9 mouse cellular contexts compared by ENCODE assay signal in the genomic region with DNA sequence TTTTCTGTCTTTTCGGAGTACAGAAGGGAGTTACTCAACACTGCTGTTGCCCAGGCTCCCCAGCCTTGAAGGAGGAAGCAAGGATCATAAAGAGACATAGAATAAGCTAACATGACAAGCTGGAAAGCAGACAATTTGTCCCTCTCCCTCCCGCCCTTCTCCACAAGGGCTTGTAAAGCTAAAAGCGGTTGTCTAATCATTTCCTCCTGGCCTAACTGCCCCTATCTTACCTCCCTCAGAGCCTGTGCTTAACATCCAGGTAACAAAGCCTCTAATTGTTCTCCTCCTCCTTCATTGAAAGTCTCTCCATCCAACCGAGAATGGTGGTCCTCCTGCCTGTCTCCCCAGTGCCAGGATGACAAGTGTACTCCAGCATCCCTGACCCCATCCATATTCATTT. TPM values are rescaled to one million over a fixed set of nuclear protein-coding genes. Genes with fewer than 3 reads are reported as not detected.
A peak's percentile ranks its signal among the peaks of the same experiment; 100 is the strongest.
DNase-seq lines count a peak whose midpoint lies in the region; ATAC-seq and TF ChIP-seq lines count a peak whose summit lies in the region.
"Had no signal": no experiment of that assay in that cellular context is flagged by ENCODE, and none has a peak within 500 bp of the region (broad histone marks: within the 10 kb centered on the region; RNA-seq: fewer than 3 reads in every experiment).

No protein-coding gene starts in this region.

- no peak for DNase-seq in lung, embryonic 14.5 days
- DNase-seq in lung, postnatal 14 days: no peak
- no peak for DNase-seq in forebrain, embryonic 10.5 days (ENCODE audit: extremely low spot score, low spot score)
- no peak for DNase-seq in limb, embryonic 14.5 days (ENCODE audit: low spot score)
- DNase-seq in cerebellum, adult 2 months: no peak
- no peak for DNase-seq in T-cell, adult 2 months (ENCODE audit: low spot score)
- DNase-seq: kidney, postnatal 10 days had no signal

- no peaks in the 10 kb centered on the region for H3K27me3 ChIP-seq in lung, embryonic 14.5 days (ENCODE audit: insufficient read depth, low read length)
- no peaks in the 10 kb centered on the region for H3K27me3 ChIP-seq in forebrain, embryonic 10.5 days (ENCODE audit: poor library complexity, severe bottlenecking)
- H3K27me3 ChIP-seq in limb, embryonic 14.5 days (ENCODE audit: control insufficient read depth, insufficient read depth, low read length): no peaks in the 10 kb centered on the region
- no peaks in the 10 kb centered on the region for H3K27me3 ChIP-seq in stomach, embryonic 14.5 days (ENCODE audit: control insufficient read depth, insufficient read depth, low read length)
- H3K27me3 ChIP-seq in cerebellum, adult 2 months (ENCODE audit: control insufficient read depth, insufficient read depth, low read length): no peaks in the 10 kb centered on the region

- TF ChIP-seq CTCF in lung, embryonic 14.5 days (IDR thresholded peaks at IDR 0.05; ENCODE audit: low read depth): no peak
- TF ChIP-seq CTCF in cerebellum, adult 2 months (IDR thresholded peaks at IDR 0.05; ENCODE audit: borderline replicate concordance, insufficient read depth, low read depth, low read length): no peak

- H3K36me3 ChIP-seq in lung, embryonic 14.5 days (ENCODE audit: insufficient read depth): peaks cover 38% of the 10 kb centered on the region
- H3K36me3 ChIP-seq in forebrain, embryonic 10.5 days (replicated peaks): peaks cover 41% of the 10 kb centered on the region
- peaks cover 30% of the 10 kb centered on the region for H3K36me3 ChIP-seq in limb, embryonic 14.5 days (ENCODE audit: control insufficient read depth, insufficient read depth, low read length)
- peaks cover 17% of the 10 kb centered on the region for H3K36me3 ChIP-seq in stomach, embryonic 14.5 days (ENCODE audit: control insufficient read depth, insufficient read depth, low read length)

- WGBS in lung, embryonic 14.5 days: 53% methylated on average over 4 of the region's 4 CpGs
- WGBS in forebrain, embryonic 10.5 days: 50% methylated on average over 4 of the region's 4 CpGs
- 23% methylated on average over 4 of the region's 4 CpGs for WGBS in limb, embryonic 14.5 days
- WGBS in stomach, embryonic 14.5 days: 52% methylated on average over 4 of the region's 4 CpGs
- 71% methylated on average over 4 of the region's 4 CpGs for WGBS in cerebellum, adult 2 months

- H3K4me2 ChIP-seq in lung, embryonic 14.5 days: peak overlapping the region; percentile 92
- peak overlapping the region; percentile 67 for H3K4me2 ChIP-seq in limb, embryonic 14.5 days (replicated peaks; ENCODE audit: low read depth, low read length, severe bottlenecking)
- peak overlapping the region; percentile 72 for H3K4me2 ChIP-seq in stomach, embryonic 14.5 days (replicated peaks; ENCODE audit: low read depth, low read length)

- H3K27ac ChIP-seq in lung, embryonic 14.5 days (ENCODE audit: low read depth): no peak overlapping the region
- no peak overlapping the region for H3K27ac ChIP-seq in forebrain, embryonic 10.5 days
- H3K27ac ChIP-seq in limb, embryonic 14.5 days (replicated peaks; ENCODE audit: low read depth, low read length): no peak overlapping the region
- H3K27ac ChIP-seq in stomach, embryonic 14.5 days (ENCODE audit: low read length): no peak overlapping the region
- no peak overlapping the region for H3K27ac ChIP-seq in cerebellum, adult 2 months (ENCODE audit: insufficient read depth, low read length)

- 0 out of 2 replicates have a peak overlapping the region, but pooled peaks have one; percentile 0 for H3K9ac ChIP-seq in lung, embryonic 14.5 days
- 0 out of 2 replicates have a peak overlapping the region, but pooled peaks have one; percentile 12 for H3K9ac ChIP-seq in limb, embryonic 14.5 days (ENCODE audit: low read depth, low read length, severe bottlenecking)
- H3K9ac ChIP-seq in stomach, embryonic 14.5 days (replicated peaks; ENCODE audit: low read depth, low read length): no peak overlapping the region

- peak overlapping the region; percentile 54 for H3K4me3 ChIP-seq in lung, embryonic 14.5 days (ENCODE audit: low read depth, low read length)
- H3K4me3 ChIP-seq in forebrain, embryonic 10.5 days: peak overlapping the region; percentile 72
- H3K4me3 ChIP-seq in limb, embryonic 14.5 days (replicated peaks; ENCODE audit: low read length): peak overlapping the region; percentile 44; the same call in 1 of the 2 replicates
- H3K4me3 ChIP-seq in stomach, embryonic 14.5 days (ENCODE audit: low read depth, low read length): peak overlapping the region; percentile 64; the same call in 1 of the 2 replicates
- no peak overlapping the region for H3K4me3 ChIP-seq in cerebellum, adult 2 months (replicated peaks; ENCODE audit: insufficient read depth, low read depth, low read length)

- peaks cover 4% of the 10 kb centered on the region for H3K4me1 ChIP-seq in lung, embryonic 14.5 days (ENCODE audit: insufficient read depth)
- H3K4me1 ChIP-seq in forebrain, embryonic 10.5 days: peaks cover 27% of the 10 kb centered on the region
- peaks cover 11% of the 10 kb centered on the region for H3K4me1 ChIP-seq in limb, embryonic 14.5 days (ENCODE audit: control insufficient read depth, insufficient read depth, low read length)
- peaks cover 9% of the 10 kb centered on the region; the same call in 1 of the 2 replicates for H3K4me1 ChIP-seq in stomach, embryonic 14.5 days (ENCODE audit: control insufficient read depth, insufficient read depth, low read length)
- peaks cover 5% of the 10 kb centered on the region; the same call in 1 of the 2 replicates for H3K4me1 ChIP-seq in cerebellum, adult 2 months (ENCODE audit: control insufficient read depth, insufficient read depth, low read length)

- no peak for TF ChIP-seq POLR2A in limb, embryonic 14.5 days (IDR thresholded peaks at IDR 0.05; ENCODE audit: borderline replicate concordance, extremely low read depth, insufficient read depth, insufficient read length)
- no peak for TF ChIP-seq POLR2A in cerebellum, adult 2 months (IDR thresholded peaks at IDR 0.05; ENCODE audit: borderline replicate concordance, insufficient read depth, low read length)

- no peaks in the 10 kb centered on the region for H3K9me3 ChIP-seq in lung, embryonic 14.5 days (ENCODE audit: low read depth, low read length)
- no peaks in the 10 kb centered on the region for H3K9me3 ChIP-seq in forebrain, embryonic 10.5 days
- H3K9me3 ChIP-seq in limb, embryonic 14.5 days (ENCODE audit: control insufficient read depth, low read length): no peaks in the 10 kb centered on the region
- H3K9me3 ChIP-seq in stomach, embryonic 14.5 days (ENCODE audit: control insufficient read depth, low read depth, low read length): no peaks in the 10 kb centered on the region

- no peak for ATAC-seq in lung, embryonic 14.5 days (ENCODE audit: insufficient read depth)
- no peak for ATAC-seq in limb, embryonic 14.5 days (ENCODE audit: low FRiP score, low read depth)
- no peak for ATAC-seq in stomach, embryonic 14.5 days (ENCODE audit: insufficient number of reproducible peaks, insufficient read depth, low FRiP score, low read depth)
- no peak for ATAC-seq in inflammation-experienced regulatory T-cells, adult 6 months

RNA-seq across cellular contexts. Expression of a gene that starts 1.4 kb away (rescaled TPM):
- 31.0 and 34.5 TPM in 2 replicates for polyA plus RNA-seq in lung, embryonic 14.5 days (2014; fragmentation: Nextera tagmentation; extraction: Ambion mirVana)
- 38.0 and 39.5 TPM in 2 replicates for polyA plus RNA-seq in forebrain, embryonic 10.5 days (2016; fragmentation: Nextera tagmentation; extraction: Ambion mirVana)
- polyA plus RNA-seq in limb, embryonic 14.5 days (2012; rRNA removed): 42.7 and 60.4 TPM in 2 replicates
- 27.6 and 33.7 TPM in 2 replicates for polyA plus RNA-seq in limb, embryonic 14.5 days (2014; fragmentation: Nextera tagmentation; extraction: Ambion mirVana)
- polyA plus RNA-seq in stomach, embryonic 14.5 days (2014; fragmentation: Nextera tagmentation; extraction: Ambion mirVana): 34.4 and 36.6 TPM in 2 replicates
- polyA plus RNA-seq in cerebellum, adult 2 months (2012; rRNA removed): 115 and 120 TPM in 2 replicates
- 10 to 100 TPM; 18.7 to 39.7 (median 37.9) TPM for polyA plus RNA-seq in inflammation-experienced regulatory T-cells, adult 6 months (2017; shearing (Covaris generic))

RNA-seq across cellular contexts. Expression of a gene that starts 5.8 kb away (rescaled TPM):
- polyA plus RNA-seq in lung, embryonic 14.5 days (2014; fragmentation: Nextera tagmentation; extraction: Ambion mirVana): 93.2 and 109 TPM in 2 replicates
- polyA plus RNA-seq in forebrain, embryonic 10.5 days (2016; fragmentation: Nextera tagmentation; extraction: Ambion mirVana): 137 and 141 TPM in 2 replicates
- 38.5 and 40.0 TPM in 2 replicates for polyA plus RNA-seq in limb, embryonic 14.5 days (2012; rRNA removed)
- 83.8 and 86.0 TPM in 2 replicates for polyA plus RNA-seq in limb, embryonic 14.5 days (2014; fragmentation: Nextera tagmentation; extraction: Ambion mirVana)
- polyA plus RNA-seq in stomach, embryonic 14.5 days (2014; fragmentation: Nextera tagmentation; extraction: Ambion mirVana): 88.2 and 88.5 TPM in 2 replicates
- polyA plus RNA-seq in cerebellum, adult 2 months (2012; rRNA removed): 35.2 and 40.2 TPM in 2 replicates
- polyA plus RNA-seq in inflammation-experienced regulatory T-cells, adult 6 months (2017; shearing (Covaris generic)): 10 to 100 TPM; 58.3 to 99.6 (median 68.0) TPM

RNA-seq across cellular contexts. Expression of a gene that starts 34.6 kb away (rescaled TPM):
- 26.3 and 26.8 TPM in 2 replicates for polyA plus RNA-seq in lung, embryonic 14.5 days (2014; fragmentation: Nextera tagmentation; extraction: Ambion mirVana)
- polyA plus RNA-seq in forebrain, embryonic 10.5 days (2016; fragmentation: Nextera tagmentation; extraction: Ambion mirVana): 37.3 and 39.8 TPM in 2 replicates
- polyA plus RNA-seq in limb, embryonic 14.5 days (2012; rRNA removed): 37.1 and 47.9 TPM in 2 replicates
- 29.7 and 34.5 TPM in 2 replicates for polyA plus RNA-seq in limb, embryonic 14.5 days (2014; fragmentation: Nextera tagmentation; extraction: Ambion mirVana)
- polyA plus RNA-seq in stomach, embryonic 14.5 days (2014; fragmentation: Nextera tagmentation; extraction: Ambion mirVana): 23.0 and 24.8 TPM in 2 replicates
- polyA plus RNA-seq in cerebellum, adult 2 months (2012; rRNA removed): 33.2 and 34.0 TPM in 2 replicates
- 10 to 100 TPM; 11.9 to 15.3 (median 13.9) TPM for polyA plus RNA-seq in inflammation-experienced regulatory T-cells, adult 6 months (2017; shearing (Covaris generic))

RNA-seq across cellular contexts. Expression of a gene that starts 39.1 kb away (rescaled TPM):
- polyA plus RNA-seq in lung, embryonic 14.5 days (2014; fragmentation: Nextera tagmentation; extraction: Ambion mirVana): 41.1 and 42.7 TPM in 2 replicates
- 39.8 and 44.6 TPM in 2 replicates for polyA plus RNA-seq in forebrain, embryonic 10.5 days (2016; fragmentation: Nextera tagmentation; extraction: Ambion mirVana)
- 86.2 and 149 TPM in 2 replicates for polyA plus RNA-seq in limb, embryonic 14.5 days (2012; rRNA removed)
- polyA plus RNA-seq in limb, embryonic 14.5 days (2014; fragmentation: Nextera tagmentation; extraction: Ambion mirVana): 46.7 and 57.4 TPM in 2 replicates
- polyA plus RNA-seq in stomach, embryonic 14.5 days (2014; fragmentation: Nextera tagmentation; extraction: Ambion mirVana): 41.5 and 46.4 TPM in 2 replicates
- 188 and 194 TPM in 2 replicates for polyA plus RNA-seq in cerebellum, adult 2 months (2012; rRNA removed)
- polyA plus RNA-seq in inflammation-experienced regulatory T-cells, adult 6 months (2017; shearing (Covaris generic)): 1 to 10 TPM; 6.8 to 8.2 (median 7.7) TPM

RNA-seq across cellular contexts. Expression of a gene that starts 45.5 kb away (rescaled TPM):
- not detected in 2 replicates for polyA plus RNA-seq in lung, embryonic 14.5 days (2014; fragmentation: Nextera tagmentation; extraction: Ambion mirVana)
- not detected in 2 replicates for polyA plus RNA-seq in forebrain, embryonic 10.5 days (2016; fragmentation: Nextera tagmentation; extraction: Ambion mirVana)
- 0.06 and 0.09 TPM in 2 replicates for polyA plus RNA-seq in limb, embryonic 14.5 days (2012; rRNA removed)
- not detected in 2 replicates for polyA plus RNA-seq in limb, embryonic 14.5 days (2014; fragmentation: Nextera tagmentation; extraction: Ambion mirVana)
- not detected in 2 replicates for polyA plus RNA-seq in stomach, embryonic 14.5 days (2014; fragmentation: Nextera tagmentation; extraction: Ambion mirVana)
- polyA plus RNA-seq in cerebellum, adult 2 months (2012; rRNA removed): not detected in 2 replicates
- polyA plus RNA-seq in inflammation-experienced regulatory T-cells, adult 6 months (2017; shearing (Covaris generic)): under 1 TPM in 1 of 3 experiments, not detected in 2; 0.28 TPM
